Mouse (Mus musculus) liver, postnatal 0 days (tissue): ENCODE results near the gene Ddo. TPM values are rescaled to one million over a fixed set of nuclear protein-coding genes. Genes with fewer than 3 reads are reported as not detected.

Source experiments
- ATAC-seq: fragments of 200-750 bp; cut with Nextera tagmentation; 2 replicates; pipeline ENCODE4 v1.8.0; 2017; ENCODE audit warnings: mild to moderate bottlenecking, moderate library complexity
- DNase-seq: peaks from one replicate; pipeline ENCODE4 v3.0.0-alpha.2; 2016
- H3K27ac ChIP-seq: fragments of 300-500 bp; sonication (generic); 2 replicates; pipeline ENCODE4 v1.5.1; 2014; ENCODE audit warnings: antibody characterized with exemption, moderate library complexity, mild to moderate bottlenecking, low read depth
- H3K27me3 ChIP-seq: fragments of 300-500 bp; sonication (generic); 2 replicates; pipeline ENCODE4 v1.6.1; 2014; ENCODE audit warnings: low read length, control low read depth, mixed read lengths; ENCODE audit not compliant: insufficient read depth
- H3K36me3 ChIP-seq: fragments of 300-500 bp; sonication (generic); replicated peaks from 2 replicates; pipeline ENCODE4 v1.6.1; 2014; ENCODE audit warnings: mild to moderate bottlenecking, control low read depth, low read length, moderate library complexity, mixed read lengths; ENCODE audit not compliant: insufficient read depth
- H3K4me1 ChIP-seq: fragments of 300-500 bp; sonication (generic); 2 replicates; pipeline ENCODE4 v1.6.1; 2014; ENCODE audit warnings: antibody characterized with exemption, mild to moderate bottlenecking, control low read depth; ENCODE audit not compliant: insufficient read depth
- H3K4me2 ChIP-seq: fragments of 300-500 bp; sonication (generic); 2 replicates; pipeline ENCODE4 v1.6.1; 2014; ENCODE audit warnings: low read depth, mild to moderate bottlenecking, low read length, moderate library complexity, mixed read lengths
- H3K4me3 ChIP-seq: fragments of 300-500 bp; sonication (generic); 2 replicates; pipeline ENCODE4 v1.5.1; 2014; ENCODE audit warnings: low read depth, low read length
- H3K9ac ChIP-seq: fragments of 300-500 bp; sonication (generic); replicated peaks from 2 replicates; pipeline ENCODE4 v1.6.1; 2014; ENCODE audit warnings: mild to moderate bottlenecking, moderate library complexity
- H3K9me3 ChIP-seq: fragments of 300-500 bp; sonication (generic); 2 replicates; pipeline ENCODE4 v1.6.1; 2016; ENCODE audit warnings: mild to moderate bottlenecking, control low read depth, low read length, mixed read lengths
- CTCF ChIP-seq: sonication (generic); IDR thresholded peaks from 2 replicates; pipeline ENCODE4 v1.5.1; 2016; ENCODE audit warnings: antibody characterized with exemption, low read depth
- EP300 ChIP-seq: IDR thresholded peaks from 2 replicates; pipeline ENCODE4 v1.6.1; 2016; ENCODE audit warnings: antibody characterized with exemption, low read depth, mild to moderate bottlenecking
- WGBS: fragments of 180-500 bp; shearing (Covaris S2); extraction: QIAGEN DNeasy Blood & Tissue Kit; methylation state at CpG from one replicate; pipeline ENCODE4 v1.1.7; 2014; ENCODE audit not compliant: insufficient replicate concordance; 5-methylcytosine and 5-hydroxymethylcytosine counted together
- polyA plus RNA-seq: library from polyadenylated mRNA; unstranded; fragments of >200 nt; fragmentation: Nextera tagmentation; extraction: Ambion mirVana; gene quantifications from 2 replicates; pipeline ENCODE4 v1.2.1, GENCODE M21; 2015

Ddo gene
- polyA plus RNA-seq, result 0.86 and 1.2 TPM in 2 replicates

DNA sequence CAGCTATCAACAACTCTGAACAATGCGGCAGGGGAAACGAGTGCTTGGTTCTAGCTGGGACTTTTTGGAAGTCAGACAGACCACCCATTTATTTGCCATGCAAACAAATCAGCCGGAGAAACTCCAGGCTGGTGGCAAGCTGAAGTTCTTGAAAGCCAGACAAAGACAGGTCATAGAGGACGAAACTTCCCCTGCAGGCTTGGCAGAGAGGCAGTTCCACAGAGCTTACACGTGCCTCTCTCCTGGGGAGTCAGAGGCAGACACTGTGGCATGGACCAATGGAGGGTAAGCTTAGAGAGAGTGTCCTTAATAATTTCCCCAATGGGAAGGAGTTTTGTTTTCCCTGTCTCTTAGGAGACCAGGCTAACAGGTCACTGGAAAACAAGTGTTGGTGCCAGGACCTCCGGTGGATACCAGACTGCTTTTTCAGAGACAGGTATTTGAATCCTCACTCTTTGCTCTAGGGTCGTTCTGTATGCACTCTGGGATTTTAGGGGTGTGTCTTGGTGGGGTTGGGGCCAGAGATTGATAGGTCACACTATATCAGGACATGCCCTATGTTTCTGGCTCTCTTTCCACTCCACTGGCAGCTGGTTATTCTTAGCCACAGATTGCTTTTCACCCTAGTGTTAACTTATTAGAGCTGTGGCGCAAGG, at the start of gene Ddo:
TSS of gene Ddo (plus strand) at position 356 of the 656 bp plus-strand sequence.
- no peaks in the 10 kb centered on the region for H3K36me3 ChIP-seq
- no peak within 1 kb of the TSS for H3K9ac ChIP-seq
- H3K27me3 ChIP-seq, result no peaks in the 10 kb centered on the region
- no peak for TF ChIP-seq EP300
- no peak for TF ChIP-seq CTCF
- H3K4me3 ChIP-seq, result no peak within 1 kb of the TSS
- 59% methylated on average over 8 of the region's 8 CpGs for WGBS
- H3K4me2 ChIP-seq, result peak within 1 kb of the TSS; percentile 29
- H3K4me1 ChIP-seq, result no peaks in the 10 kb centered on the region
- H3K9me3 ChIP-seq, result no peaks in the 10 kb centered on the region
- no peak for DNase-seq
- H3K27ac ChIP-seq, result no peak within 1 kb of the TSS
- ATAC-seq, result peak; percentile 89

- Histone ChIP-seq H3K9me3 (no peaks in the 10 kb centered on the region), H3K9ac (no peak overlapping the region), H3K27me3 (no peaks in the 10 kb centered on the region), H3K27ac (no peak overlapping the region), H3K4me3 (no peak overlapping the region), H3K36me3 (no peaks in the 10 kb centered on the region), H3K4me2 (no peak overlapping the region), H3K4me1 (no peaks in the 10 kb centered on the region)
- DNase-seq (peak; percentile 55), ATAC-seq (no peak)
- TF ChIP-seq EP300 (no peak), CTCF (peak; percentile 45)
- WGBS, result 70% methylated on average over 8 of the region's 8 CpGs
These were observed 46.1 kb upstream of the Ddo start for GRCm38 (mm10) chr10:40583584-40584255.

DNA sequence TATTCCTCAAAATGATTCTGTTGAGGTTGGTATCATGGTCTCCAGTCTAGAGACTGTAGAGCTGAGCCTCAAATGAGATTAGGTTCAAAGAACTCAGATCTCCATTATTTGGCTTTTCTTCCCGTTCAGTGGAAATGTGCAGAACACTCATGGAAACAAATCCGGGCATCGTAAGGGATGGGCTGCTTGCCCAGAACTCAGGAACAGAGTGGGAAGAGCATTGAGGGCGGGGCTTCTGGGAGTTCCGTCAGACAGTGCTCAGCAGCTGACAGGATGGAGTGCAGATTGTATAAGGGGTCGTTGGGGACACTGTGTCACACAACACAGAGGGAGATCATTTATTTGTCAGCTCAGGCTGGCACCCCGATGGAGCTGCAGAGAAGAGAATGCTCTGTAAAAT, 37.6 kb upstream of the Ddo start:
- no peaks in the 10 kb centered on the region for H3K9me3 ChIP-seq
- no peaks in the 10 kb centered on the region for H3K27me3 ChIP-seq
- no peaks in the 10 kb centered on the region for H3K36me3 ChIP-seq
- WGBS, result 65% methylated on average over 7 of the region's 7 CpGs
- H3K9ac ChIP-seq, result no peak overlapping the region
- ATAC-seq (no peak), DNase-seq (peak; percentile 7)
- H3K27ac ChIP-seq, result no peak overlapping the region
- TF ChIP-seq EP300, result no peak
- no peak for TF ChIP-seq CTCF
- H3K4me2 ChIP-seq, result no peak overlapping the region
- no peak overlapping the region for H3K4me3 ChIP-seq
- H3K4me1 ChIP-seq, result no peaks in the 10 kb centered on the region

DNA sequence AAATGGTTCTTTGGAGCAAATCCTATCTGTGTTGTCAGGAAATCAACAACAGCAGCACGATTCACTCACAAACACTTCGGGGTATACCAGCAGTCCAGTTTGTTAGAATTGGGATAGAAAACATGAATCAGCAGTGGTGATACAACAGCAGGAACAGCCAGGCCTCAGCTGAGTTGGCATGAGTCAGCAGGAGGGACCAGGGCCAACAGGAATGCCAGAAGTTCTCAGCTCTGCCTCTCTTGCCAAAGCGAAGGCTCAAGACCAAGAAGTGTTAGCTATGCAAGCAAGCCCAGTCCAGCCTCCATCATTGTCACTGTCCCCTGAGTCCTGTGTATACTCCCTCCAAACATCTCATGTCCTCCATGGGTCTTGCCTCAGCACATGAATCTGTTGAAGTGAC, 32.6 kb upstream of the Ddo start:
- WGBS, result 74% methylated on average over 3 of the region's 3 CpGs
- TF ChIP-seq EP300 (no peak), CTCF (no peak)
- H3K27me3 ChIP-seq, result no peaks in the 10 kb centered on the region
- no peak overlapping the region for H3K27ac ChIP-seq
- H3K4me1 ChIP-seq, result no peaks in the 10 kb centered on the region
- H3K4me3 ChIP-seq, result no peak overlapping the region
- H3K4me2 ChIP-seq, result no peak overlapping the region
- H3K36me3 ChIP-seq, result no peaks in the 10 kb centered on the region
- ATAC-seq, result no peak
- no peak overlapping the region for H3K9ac ChIP-seq
- no peak for DNase-seq
- H3K9me3 ChIP-seq, result no peaks in the 10 kb centered on the region

GRCm38 (mm10) chr10:40604706-40605394, 25.0 kb upstream of the Ddo start:
- no peak overlapping the region for H3K9ac ChIP-seq
- WGBS, result 58% methylated on average over 6 of the region's 6 CpGs

DNA sequence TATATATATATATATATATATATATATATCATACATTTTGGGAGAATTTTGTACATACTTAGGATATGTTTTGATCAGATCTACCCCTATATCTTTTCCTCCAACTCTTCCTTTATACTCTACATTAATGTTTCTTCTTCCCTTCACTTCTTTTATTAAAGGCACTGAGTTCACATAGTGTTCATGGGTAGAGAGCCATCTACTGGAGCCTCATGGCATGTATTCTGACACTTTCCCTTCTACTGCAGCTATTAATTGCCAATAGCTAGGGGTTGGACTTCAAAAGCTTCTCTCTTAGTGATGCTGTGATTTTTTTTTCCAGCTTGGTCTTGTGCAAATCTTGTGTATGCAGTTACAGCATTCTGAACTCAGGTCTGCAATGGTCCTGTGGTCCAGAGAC, 11.8 kb upstream of the Ddo start:
- Histone ChIP-seq H3K4me1 (no peaks in the 10 kb centered on the region), H3K4me2 (no peak overlapping the region), H3K27me3 (no peaks in the 10 kb centered on the region), H3K9ac (no peak overlapping the region), H3K27ac (no peak overlapping the region), H3K4me3 (no peak overlapping the region), H3K36me3 (no peaks in the 10 kb centered on the region), H3K9me3 (no peaks in the 10 kb centered on the region)
- ATAC-seq, result no peak
- TF ChIP-seq EP300, result no peak
- peak; percentile 21; the same call in 1 of the 2 replicates for TF ChIP-seq CTCF
- no peak for DNase-seq

More at GRCm38 (mm10) chr10:40604706-40605394, 25.0 kb upstream of the Ddo start:
- no peak for TF ChIP-seq CTCF
- TF ChIP-seq EP300, result no peak
- no peak overlapping the region for H3K4me3 ChIP-seq
- ATAC-seq (no peak), DNase-seq (no peak)
- H3K4me2 ChIP-seq, result no peak overlapping the region
- no peaks in the 10 kb centered on the region for H3K27me3 ChIP-seq
- H3K36me3 ChIP-seq, result no peaks in the 10 kb centered on the region
- H3K4me1 ChIP-seq, result no peaks in the 10 kb centered on the region
- no peak overlapping the region for H3K27ac ChIP-seq
- H3K9me3 ChIP-seq, result 0 out of 2 replicates have a peak, but pooled peaks cover 3% of the 10 kb centered on the region
